Mouse (Mus musculus) olfactory bulb, adult 2 months (tissue): ENCODE data around the gene Spag4.

Source experiments
- CTCF ChIP-seq: fragments of 200-500 bp; IDR thresholded peaks from 2 replicates; pipeline ENCODE4 v1.5.1; 2012; ENCODE audit warnings: low read depth, mild to moderate bottlenecking, low read length, moderate library complexity; ENCODE audit not compliant: insufficient read depth
- POLR2A ChIP-seq: fragments of 200-500 bp; IDR thresholded peaks from 2 replicates; pipeline ENCODE4 v1.6.1; 2012; ENCODE audit warnings: mild to moderate bottlenecking, low read depth, low read length, moderate library complexity; ENCODE audit not compliant: insufficient read depth

DNA sequence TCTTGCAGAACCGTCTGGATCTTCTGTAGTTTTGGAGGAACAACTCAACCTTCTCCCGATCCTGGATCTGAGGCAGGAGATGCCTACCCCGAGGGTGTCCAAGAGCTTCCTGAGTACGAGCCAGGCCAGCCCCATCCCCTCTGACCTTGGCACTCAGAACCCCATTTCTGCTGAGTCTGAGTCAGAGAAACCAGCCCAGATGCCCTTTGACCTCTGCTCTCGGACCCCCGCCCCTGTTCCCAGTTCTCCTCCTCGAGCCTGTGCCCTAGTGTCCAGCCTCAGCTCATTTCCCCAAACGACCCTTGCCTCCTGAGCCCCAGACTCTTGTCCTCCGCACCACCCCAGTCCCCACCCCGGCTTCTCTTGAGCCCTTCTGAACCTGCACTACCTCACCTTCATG lies 1.2 kb downstream of the Spag4 start:
- TF ChIP-seq CTCF (no peak), POLR2A (no peak)
